Mouse (Mus musculus): Measurements from ENCODE around the gene Rpusd2.
A peak's percentile ranks its signal among the peaks of the same experiment; 100 is the strongest.

Gene Rpusd2

GRCm38 (mm10) chr2:119028941-119029551 is 5.5 kb upstream of the Rpusd2 start, which contains the start of gene Ccdc32:
Gene Ccdc32 (minus strand): TSS chr2:119029393.
- ATAC-seq (ENCODE audit: insufficient number of reproducible peaks, low FRiP score, low TSS enrichment) = peak; percentile 97

GRCm38 (mm10) chr2:119032191-119032590 is 2.4 kb upstream of the Rpusd2 start:
- ATAC-seq (ENCODE audit: insufficient number of reproducible peaks, low FRiP score, low TSS enrichment) = no peak

GRCm38 (mm10) chr2:119035397-119035745 is 781 bp downstream of the Rpusd2 start:
- no peak for ATAC-seq (ENCODE audit: insufficient number of reproducible peaks, low FRiP score, low TSS enrichment)

- ATAC-seq (ENCODE audit: insufficient number of reproducible peaks, low FRiP score, low TSS enrichment) = no peak
Observed at GRCm38 (mm10) chr2:119040882-119041281, 6.3 kb downstream of the Rpusd2 start.

- ATAC-seq (ENCODE audit: insufficient number of reproducible peaks, low FRiP score, low TSS enrichment) = no peak
Observed at GRCm38 (mm10) chr2:119045163-119045562, 10.6 kb downstream of the Rpusd2 start.

- ATAC-seq (ENCODE audit: insufficient number of reproducible peaks, low FRiP score, low TSS enrichment) = peak; percentile 92
Observed at GRCm38 (mm10) chr2:119046649-119047611, 12.3 kb downstream of the Rpusd2 start, which contains the start of gene Knl1. Gene Knl1 (plus strand): TSS chr2:119047119.

- no peak for ATAC-seq (ENCODE audit: insufficient number of reproducible peaks, low FRiP score, low TSS enrichment)
Observed at GRCm38 (mm10) chr2:119047849-119048248, 13.3 kb downstream of the Rpusd2 start.

GRCm38 (mm10) chr2:119050132-119050650 is 15.6 kb downstream of the Rpusd2 start:
- ATAC-seq (ENCODE audit: insufficient number of reproducible peaks, low FRiP score, low TSS enrichment) = no peak

DNA sequence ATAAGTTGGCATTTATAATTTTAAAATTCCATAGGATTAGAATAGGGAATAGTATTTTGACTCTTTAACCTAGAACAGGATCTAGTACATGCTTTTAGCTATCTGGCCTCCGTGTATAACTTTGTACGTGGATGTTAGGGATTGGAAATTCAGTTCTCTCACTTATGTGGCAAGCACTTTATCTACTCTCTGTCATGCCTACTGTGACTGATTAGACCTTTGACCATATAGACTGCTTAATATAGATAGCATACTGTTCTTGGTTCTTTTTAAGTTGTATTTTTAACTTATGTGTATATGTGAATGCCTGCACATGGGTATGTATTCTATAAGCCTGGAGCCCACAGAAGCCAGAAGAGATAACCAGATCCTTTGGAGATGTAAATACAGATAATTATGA is 25.5 kb downstream of the Rpusd2 start:
- ATAC-seq (ENCODE audit: insufficient number of reproducible peaks, low FRiP score, low TSS enrichment) = no peak

DNA sequence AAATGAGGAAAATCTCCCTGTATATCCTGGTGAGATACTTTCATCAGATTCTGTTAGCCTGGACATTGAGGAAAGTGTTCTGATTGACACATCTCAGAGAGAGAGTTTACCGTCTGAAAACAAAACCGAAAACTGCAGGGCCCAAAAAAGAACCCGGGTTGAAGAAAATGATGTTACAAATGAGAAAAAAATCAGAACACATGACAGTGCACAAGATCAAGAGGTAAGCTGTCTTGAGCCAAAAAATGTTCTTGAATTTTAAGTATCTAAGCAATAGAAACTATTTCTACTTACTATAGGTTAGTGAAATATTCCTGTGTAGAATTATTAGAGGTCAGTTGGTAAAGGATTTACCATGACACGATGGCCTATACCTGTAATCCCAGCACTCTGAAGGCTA is 37.8 kb downstream of the Rpusd2 start:
- ATAC-seq (ENCODE audit: insufficient number of reproducible peaks, low FRiP score, low TSS enrichment) = no peak

DNA sequence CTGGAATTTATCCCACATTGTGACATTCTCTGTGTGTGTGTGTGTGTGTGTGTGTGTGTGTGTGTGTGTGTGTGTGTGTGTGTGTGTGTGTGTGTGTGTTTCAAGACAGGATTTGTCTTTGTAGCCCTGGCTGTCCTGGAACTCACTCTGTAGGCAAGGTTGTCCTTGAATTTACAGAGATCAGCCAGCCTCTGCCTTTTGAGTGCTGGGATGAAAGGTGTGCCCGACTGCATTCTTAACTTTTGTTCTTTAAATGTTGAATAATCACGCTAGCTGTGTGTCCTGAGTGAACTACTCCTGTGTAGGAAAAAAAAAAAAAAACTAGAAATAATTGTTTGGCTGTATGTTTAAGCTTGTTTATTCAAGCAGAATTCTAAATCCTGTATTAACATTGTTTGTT is 51.6 kb downstream of the Rpusd2 start:
- no peak for ATAC-seq (ENCODE audit: insufficient number of reproducible peaks, low FRiP score, low TSS enrichment)
